Mouse (Mus musculus): ENCODE measurements around the gene Otogl.

- TF ChIP-seq CTCF (IDR thresholded peaks at IDR 0.05; ENCODE audit: borderline replicate concordance, extremely low read depth, insufficient read depth, insufficient read length): no peak
- no peak for TF ChIP-seq POLR2A (IDR thresholded peaks at IDR 0.05; ENCODE audit: borderline replicate concordance, extremely low read depth, insufficient read depth, insufficient read length, poor library complexity, severe bottlenecking)
These were observed 27.9 kb upstream of the Otogl start for GRCm38 (mm10) chr10:107939821-107940220.

All from brain, embryonic 14.5 days (tissue).